Comparison of ENCODE assay signal across 8 mouse cellular contexts in genomic region chr10:24777916-24778642, GRCm38 (mm10).
DNase-seq lines count a peak whose midpoint lies in the region; ATAC-seq lines count a peak whose summit lies in the region.

No protein-coding gene starts in this region.

- H3K9ac ChIP-seq in intestine, embryonic 15.5 days, result no peak overlapping the region
- no peak overlapping the region for H3K9ac ChIP-seq in intestine, embryonic 16.5 days (ENCODE audit: low read depth, low read length)
- no peak overlapping the region for H3K9ac ChIP-seq in kidney, embryonic 14.5 days (ENCODE audit: low read depth, low read length)
- H3K9ac ChIP-seq in hindbrain, embryonic 13.5 days, result no peak overlapping the region

- no peak overlapping the region for H3K4me2 ChIP-seq in intestine, embryonic 15.5 days (replicated peaks)
- H3K4me2 ChIP-seq in intestine, embryonic 16.5 days (ENCODE audit: low read depth, low read length), result no peak overlapping the region
- H3K4me2 ChIP-seq in kidney, embryonic 14.5 days (replicated peaks; ENCODE audit: low read depth, low read length), result peak overlapping the region; percentile 33
- H3K4me2 ChIP-seq in hindbrain, embryonic 13.5 days, result no peak overlapping the region

- H3K27me3 ChIP-seq in intestine, embryonic 15.5 days (replicated peaks), result no peaks in the 10 kb centered on the region
- H3K27me3 ChIP-seq in intestine, embryonic 16.5 days (replicated peaks; ENCODE audit: control insufficient read depth, insufficient read depth, low read length), result no peaks in the 10 kb centered on the region
- no peaks in the 10 kb centered on the region for H3K27me3 ChIP-seq in kidney, embryonic 14.5 days (ENCODE audit: control insufficient read depth, insufficient read depth, low read length)
- no peaks in the 10 kb centered on the region for H3K27me3 ChIP-seq in hindbrain, embryonic 13.5 days

- no peaks in the 10 kb centered on the region for H3K36me3 ChIP-seq in intestine, embryonic 15.5 days
- H3K36me3 ChIP-seq in intestine, embryonic 16.5 days (ENCODE audit: control insufficient read depth, insufficient read depth, low read length), result no peaks in the 10 kb centered on the region
- H3K36me3 ChIP-seq in kidney, embryonic 14.5 days (ENCODE audit: control insufficient read depth, insufficient read depth, low read length), result no peaks in the 10 kb centered on the region
- H3K36me3 ChIP-seq in hindbrain, embryonic 13.5 days, result no peaks in the 10 kb centered on the region

- peak overlapping the region; percentile 40; the same call in 1 of the 2 replicates for H3K27ac ChIP-seq in intestine, embryonic 15.5 days
- H3K27ac ChIP-seq in intestine, embryonic 16.5 days (ENCODE audit: low read length), result no peak overlapping the region
- peak overlapping the region; percentile 38; the same call in 1 of the 2 replicates for H3K27ac ChIP-seq in kidney, embryonic 14.5 days (ENCODE audit: low read depth, low read length)
- H3K27ac ChIP-seq in hindbrain, embryonic 13.5 days, result no peak overlapping the region

- no peak overlapping the region for H3K4me3 ChIP-seq in intestine, embryonic 15.5 days (replicated peaks)
- no peak overlapping the region for H3K4me3 ChIP-seq in intestine, embryonic 16.5 days (ENCODE audit: low read length)
- H3K4me3 ChIP-seq in kidney, embryonic 14.5 days (ENCODE audit: low read length), result no peak overlapping the region
- no peak overlapping the region for H3K4me3 ChIP-seq in hindbrain, embryonic 13.5 days

- intact Hi-C loops in gastrocnemius, postnatal 14 days (cut with DNase I; ENCODE audit: low total_unique reads), result no loop called here

- H3K4me1 ChIP-seq in intestine, embryonic 15.5 days (replicated peaks), result no peaks in the 10 kb centered on the region
- peaks cover 2% of the 10 kb centered on the region; the same call in 1 of the 2 replicates for H3K4me1 ChIP-seq in intestine, embryonic 16.5 days (ENCODE audit: control insufficient read depth, insufficient read depth, low read length)
- H3K4me1 ChIP-seq in kidney, embryonic 14.5 days (ENCODE audit: control insufficient read depth, insufficient read depth, low read length), result peaks cover 4% of the 10 kb centered on the region; the same call in 1 of the 2 replicates
- H3K4me1 ChIP-seq in hindbrain, embryonic 13.5 days (replicated peaks), result no peaks in the 10 kb centered on the region

- WGBS in intestine, embryonic 15.5 days, result 58% methylated on average over 14 of the region's 14 CpGs
- WGBS in intestine, embryonic 16.5 days, result 61% methylated on average over 14 of the region's 14 CpGs
- WGBS in kidney, embryonic 14.5 days, result 37% methylated on average over 14 of the region's 14 CpGs
- WGBS in hindbrain, embryonic 13.5 days, result 80% methylated on average over 14 of the region's 14 CpGs

- no peak for ATAC-seq in intestine, embryonic 15.5 days
- no peak for ATAC-seq in intestine, embryonic 16.5 days
- peak; percentile 32; the same call in 1 of the 2 replicates for ATAC-seq in kidney, embryonic 14.5 days (ENCODE audit: low FRiP score, low TSS enrichment)
- ATAC-seq in hindbrain, embryonic 13.5 days (ENCODE audit: low FRiP score), result no peak

- DNase-seq in gastrocnemius, postnatal 14 days, result peak; percentile 76
- peak; percentile 46 for DNase-seq in skeletal muscle tissue, adult 2 months (ENCODE audit: low read depth, low spot score)
- DNase-seq in frontal cortex, postnatal 10 days (ENCODE audit: low spot score in 2 of 2), result no peak
- DNase-seq in cerebellum, adult 9-11 months, result no peak

- H3K9me3 ChIP-seq in intestine, embryonic 15.5 days, result no peaks in the 10 kb centered on the region
- H3K9me3 ChIP-seq in intestine, embryonic 16.5 days (ENCODE audit: control insufficient read depth, low read length), result no peaks in the 10 kb centered on the region
- no peaks in the 10 kb centered on the region for H3K9me3 ChIP-seq in kidney, embryonic 14.5 days (ENCODE audit: control insufficient read depth, low read length)
- H3K9me3 ChIP-seq in hindbrain, embryonic 13.5 days, result no peaks in the 10 kb centered on the region

Comparison
In these comparisons a context has a peak if more than half of its experiments do, and no peak if none do; other contexts are left out.
1. H3K27ac ChIP-seq: peak in intestine, embryonic 15.5 days (single experiment) and kidney, embryonic 14.5 days (single experiment); none in intestine, embryonic 16.5 days (single experiment) and hindbrain, embryonic 13.5 days (single experiment).
2. DNase-seq: peak in gastrocnemius, postnatal 14 days (single experiment) and skeletal muscle tissue, adult 2 months (single experiment); none in frontal cortex, postnatal 10 days (0 of 2) and cerebellum, adult 9-11 months (single experiment).